Mouse (Mus musculus): ENCODE measurements around the gene Gm45785.

- TF ChIP-seq CTCF (conservative IDR thresholded peaks at IDR 0.05; ENCODE audit: low read length) (no peak), POU5F1 (IDR thresholded peaks at IDR 0.05; ENCODE audit: borderline replicate concordance, low read length) (no peak), NANOG (IDR thresholded peaks at IDR 0.05; ENCODE audit: borderline replicate concordance, low read length) (no peak)
These were observed 62.6 kb downstream of the Gm45785 start for GRCm38 (mm10) chr7:140793541-140793940.

All from E14TG2a.4 (cell line).